Mouse (Mus musculus) stomach, postnatal 0 days (tissue): ENCODE results near the gene Papss2.

Experiments used
- CTCF ChIP-seq: IDR thresholded peaks from 2 replicates; pipeline ENCODE4 v1.5.1; 2016; ENCODE audit warnings: antibody characterized with exemption, low read depth, mild to moderate bottlenecking, moderate library complexity
- EP300 ChIP-seq: optimal IDR thresholded peaks from 2 replicates; pipeline ENCODE3; 2016; ENCODE audit warnings: antibody characterized with exemption

- TF ChIP-seq CTCF (no peak), EP300 (no peak)
Measured at GRCm38 (mm10) chr19:32653630-32654362, 58.2 kb downstream of the Papss2 start.
